Mouse (Mus musculus) midbrain, embryonic 16.5 days (tissue): Measurements from ENCODE around the gene Tbx1. TPM values are rescaled to one million over a fixed set of nuclear protein-coding genes. Genes with fewer than 3 reads are reported as not detected.

Source experiments
- ATAC-seq: fragments of 200-750 bp; cut with Nextera tagmentation; 2 replicates; pipeline ENCODE4 v1.8.0; 2017; ENCODE audit warnings: moderate TSS enrichment
- H3K27ac ChIP-seq: fragments of 300-500 bp; sonication (generic); 2 replicates; pipeline ENCODE4 v1.5.1; 2014; ENCODE audit warnings: mild to moderate bottlenecking, low read length, mixed read lengths
- H3K27me3 ChIP-seq: fragments of 300-500 bp; sonication (generic); 2 replicates; pipeline ENCODE4 v1.6.1; 2014; ENCODE audit warnings: low read depth, low read length, mixed read lengths; ENCODE audit not compliant: control insufficient read depth, insufficient read depth
- H3K36me3 ChIP-seq: fragments of 300-500 bp; sonication (generic); 2 replicates; pipeline ENCODE4 v1.6.1; 2014; ENCODE audit warnings: mild to moderate bottlenecking, low read length, moderate library complexity, mixed read lengths; ENCODE audit not compliant: control insufficient read depth, insufficient read depth
- H3K4me1 ChIP-seq: fragments of 300-500 bp; sonication (generic); 2 replicates; pipeline ENCODE4 v1.6.1; 2014; ENCODE audit warnings: mild to moderate bottlenecking, low read length, mixed read lengths; ENCODE audit not compliant: control insufficient read depth, insufficient read depth
- H3K4me2 ChIP-seq: fragments of 300-500 bp; sonication (generic); 2 replicates; pipeline ENCODE4 v1.6.1; 2014; ENCODE audit warnings: mild to moderate bottlenecking, low read length, mixed read lengths
- H3K4me3 ChIP-seq: fragments of 300-500 bp; sonication (generic); 2 replicates; pipeline ENCODE4 v1.5.1; 2014; ENCODE audit warnings: low read depth, mild to moderate bottlenecking, low read length, moderate library complexity, mixed read lengths
- H3K9ac ChIP-seq: fragments of 300-500 bp; sonication (generic); 2 replicates; pipeline ENCODE4 v1.6.1; 2014; ENCODE audit warnings: low read depth, low read length, mixed read lengths
- H3K9me3 ChIP-seq: fragments of 300-500 bp; sonication (generic); replicated peaks from 2 replicates; pipeline ENCODE4 v1.6.1; 2014; ENCODE audit warnings: mild to moderate bottlenecking, low read length, mixed read lengths; ENCODE audit not compliant: control insufficient read depth, poor library complexity, severe bottlenecking
- WGBS: fragments of 180-500 bp; shearing (Covaris S2); extraction: QIAGEN DNeasy Blood & Tissue Kit; methylation state at CpG from one replicate; pipeline ENCODE4 v1.1.7; 2014; 5-methylcytosine and 5-hydroxymethylcytosine counted together
- polyA plus RNA-seq: library from polyadenylated mRNA; unstranded; fragments of >200 nt; fragmentation: Nextera tagmentation; extraction: Ambion mirVana; gene quantifications from 2 replicates; pipeline ENCODE4 v1.2.1, GENCODE M21; 2015

Gene Tbx1
- polyA plus RNA-seq, 1 experiment from 2014 or later = 0.33 TPM

DNA sequence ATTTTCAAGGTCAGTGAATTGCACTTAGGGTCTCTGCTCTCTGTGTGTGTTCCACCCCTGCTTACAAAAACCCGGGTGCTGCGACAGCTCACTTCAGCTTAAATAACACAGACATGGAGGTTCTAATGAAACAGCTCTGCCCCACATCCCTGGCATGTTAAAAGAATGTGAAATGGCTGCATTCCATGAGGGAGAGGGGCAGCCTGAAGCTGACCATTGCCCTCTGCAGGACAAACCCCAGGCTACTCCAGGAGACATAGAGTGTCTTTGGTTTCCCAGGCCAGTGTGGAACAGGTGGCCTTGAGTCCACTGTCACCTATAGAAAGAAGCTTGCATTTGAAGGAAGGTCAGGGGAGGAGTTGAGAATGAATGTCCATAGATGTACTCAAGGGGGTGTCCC is 10.1 kb downstream of the Tbx1 start:
- no peaks in the 10 kb centered on the region for H3K9me3 ChIP-seq
- no peaks in the 10 kb centered on the region for H3K36me3 ChIP-seq
- no peak overlapping the region for H3K4me2 ChIP-seq
- peaks cover 69% of the 10 kb centered on the region for H3K27me3 ChIP-seq
- H3K4me1 ChIP-seq = peaks cover 11% of the 10 kb centered on the region
- no peak overlapping the region for H3K4me3 ChIP-seq
- ATAC-seq = no peak
- no peak overlapping the region for H3K9ac ChIP-seq
- H3K27ac ChIP-seq = no peak overlapping the region
- WGBS = 24% methylated on average over 2 of the region's 2 CpGs

DNA sequence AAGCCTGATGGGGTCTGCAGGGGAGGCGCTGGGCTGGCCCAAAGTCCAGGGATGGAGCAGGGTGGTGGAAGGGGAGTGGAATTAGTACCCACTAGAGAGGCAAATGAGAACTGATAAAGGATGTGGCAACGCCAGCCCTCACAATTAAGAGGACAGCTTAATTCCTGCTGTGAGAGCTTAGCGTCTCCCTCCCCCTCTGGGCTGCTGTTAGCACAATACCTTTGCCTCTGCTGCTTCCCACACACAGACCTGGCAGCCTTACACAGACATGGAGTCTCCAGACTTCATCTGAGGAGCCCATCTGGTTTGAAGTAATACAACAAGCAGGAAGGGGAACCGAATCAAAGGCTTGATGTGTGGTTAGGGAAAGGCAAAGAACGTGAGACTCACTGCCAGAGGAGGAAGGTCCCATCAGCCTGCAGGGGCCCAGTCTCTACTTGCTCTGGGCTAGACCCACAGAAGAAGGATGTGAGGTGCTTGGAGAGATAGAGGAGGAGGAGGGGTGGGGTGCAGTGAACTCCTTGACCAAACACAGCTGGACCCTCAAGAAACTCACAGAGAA is 12.8 kb downstream of the Tbx1 start:
- no peak for ATAC-seq
- H3K9ac ChIP-seq = no peak overlapping the region
- peaks cover 11% of the 10 kb centered on the region for H3K4me1 ChIP-seq
- H3K36me3 ChIP-seq = no peaks in the 10 kb centered on the region
- WGBS = 13% methylated on average over 5 of the region's 5 CpGs
- H3K27me3 ChIP-seq = peaks cover 42% of the 10 kb centered on the region
- no peak overlapping the region for H3K4me3 ChIP-seq
- H3K9me3 ChIP-seq = no peaks in the 10 kb centered on the region
- H3K27ac ChIP-seq = no peak overlapping the region
- H3K4me2 ChIP-seq = no peak overlapping the region

DNA sequence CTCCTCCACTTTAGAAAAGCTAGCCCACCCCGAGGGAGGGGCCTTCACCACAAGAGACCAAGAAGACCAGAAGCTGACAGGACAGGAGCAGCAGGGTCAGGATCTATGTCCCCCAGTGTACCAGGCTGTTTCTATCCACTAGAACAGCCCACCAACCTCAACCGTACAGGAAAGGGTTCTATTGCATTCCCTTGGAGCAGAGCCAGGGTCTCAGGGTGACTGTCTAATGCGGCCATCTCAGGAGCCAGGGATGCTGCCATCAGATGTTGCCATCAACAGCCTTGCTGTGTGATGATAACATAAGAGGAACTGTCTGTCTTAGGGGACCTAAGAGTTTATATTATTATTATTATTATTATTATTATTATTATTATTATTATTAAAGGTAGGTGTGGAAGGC is 13.4 kb downstream of the Tbx1 start:
- peaks cover 36% of the 10 kb centered on the region for H3K27me3 ChIP-seq
- H3K27ac ChIP-seq = no peak overlapping the region
- H3K4me1 ChIP-seq = peaks cover 10% of the 10 kb centered on the region
- no peak overlapping the region for H3K9ac ChIP-seq
- ATAC-seq = no peak
- 29% methylated on average over 3 of the region's 3 CpGs for WGBS
- no peak overlapping the region for H3K4me3 ChIP-seq
- no peaks in the 10 kb centered on the region for H3K36me3 ChIP-seq
- no peak overlapping the region for H3K4me2 ChIP-seq
- no peaks in the 10 kb centered on the region for H3K9me3 ChIP-seq

DNA sequence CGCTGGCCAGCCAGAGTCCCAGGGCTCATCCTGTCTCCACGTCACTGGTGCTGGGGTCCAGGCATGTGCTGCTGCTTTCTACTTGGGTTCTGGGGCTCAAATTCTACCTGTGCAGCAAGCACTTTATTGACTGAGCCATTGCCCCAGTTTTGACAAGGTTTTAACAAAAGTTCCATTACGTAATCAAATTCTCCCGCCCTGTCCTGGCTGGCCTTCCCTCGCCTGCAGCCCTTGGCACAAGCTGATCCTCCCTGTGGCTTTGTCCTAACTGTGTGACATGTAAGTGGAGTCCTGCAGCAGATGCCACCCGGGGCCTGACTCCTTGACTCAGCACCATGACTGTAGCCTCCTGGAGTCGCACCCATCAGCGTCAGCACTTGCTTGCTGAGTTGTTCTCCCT is 16.3 kb downstream of the Tbx1 start:
- no peak for ATAC-seq

DNA sequence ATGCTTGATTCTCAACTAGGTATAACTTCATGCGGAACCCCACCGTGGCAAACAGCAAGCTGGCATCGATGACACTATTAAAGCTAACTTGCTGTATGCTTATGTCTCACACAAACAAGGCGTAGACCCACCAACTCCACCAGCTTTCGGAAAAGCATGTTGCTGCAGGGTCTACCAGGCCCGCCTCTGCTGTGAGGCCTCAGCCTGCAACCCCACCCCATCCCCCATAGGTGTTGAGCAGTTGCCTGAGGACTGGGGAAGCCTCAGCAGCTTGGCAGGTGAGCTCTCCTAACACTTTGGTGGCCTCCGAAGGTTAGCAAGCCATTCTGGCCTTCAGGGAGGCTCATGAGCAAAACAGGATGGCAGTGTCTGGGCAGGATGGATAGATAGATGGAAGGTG is 21.9 kb downstream of the Tbx1 start:
- no peaks in the 10 kb centered on the region for H3K36me3 ChIP-seq
- H3K27me3 ChIP-seq = no peaks in the 10 kb centered on the region
- WGBS = 69% methylated on average over 7 of the region's 7 CpGs
- H3K9ac ChIP-seq = no peak overlapping the region
- H3K9me3 ChIP-seq = no peaks in the 10 kb centered on the region
- no peak overlapping the region for H3K4me2 ChIP-seq
- ATAC-seq = no peak
- H3K4me3 ChIP-seq = no peak overlapping the region
- no peaks in the 10 kb centered on the region for H3K4me1 ChIP-seq
- H3K27ac ChIP-seq = no peak overlapping the region

More for the DNA sequence above, 16.3 kb downstream of the Tbx1 start:
- Histone ChIP-seq H3K27ac (no peak overlapping the region), H3K9me3 (no peaks in the 10 kb centered on the region), H3K4me1 (no peaks in the 10 kb centered on the region), H3K27me3 (peaks cover 9% of the 10 kb centered on the region), H3K4me2 (no peak overlapping the region), H3K4me3 (no peak overlapping the region), H3K9ac (no peak overlapping the region), H3K36me3 (no peaks in the 10 kb centered on the region)
- WGBS = 79% methylated on average over 8 of the region's 8 CpGs

DNA sequence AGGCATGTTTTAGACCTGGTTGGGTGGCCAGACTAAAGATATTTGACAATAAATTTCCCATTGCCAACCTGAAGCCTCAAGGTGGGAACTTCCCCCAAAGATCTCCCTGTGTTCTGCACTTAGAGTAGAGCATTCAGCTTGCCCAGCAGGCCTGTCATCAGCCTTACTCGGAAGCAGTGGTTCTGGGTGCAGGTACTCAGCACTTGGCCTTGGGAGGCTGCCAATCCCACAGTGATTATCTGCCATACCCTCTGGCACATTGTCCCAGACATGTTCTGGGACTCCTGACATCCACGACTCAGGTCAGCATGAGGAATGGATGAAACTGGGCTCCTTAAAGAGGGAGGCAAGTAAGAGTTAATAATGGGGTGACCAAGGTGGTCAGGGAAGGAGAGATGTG is 26.0 kb downstream of the Tbx1 start:
- WGBS = 70% methylated on average over 2 of the region's 2 CpGs
- H3K9me3 ChIP-seq = no peaks in the 10 kb centered on the region

DNA sequence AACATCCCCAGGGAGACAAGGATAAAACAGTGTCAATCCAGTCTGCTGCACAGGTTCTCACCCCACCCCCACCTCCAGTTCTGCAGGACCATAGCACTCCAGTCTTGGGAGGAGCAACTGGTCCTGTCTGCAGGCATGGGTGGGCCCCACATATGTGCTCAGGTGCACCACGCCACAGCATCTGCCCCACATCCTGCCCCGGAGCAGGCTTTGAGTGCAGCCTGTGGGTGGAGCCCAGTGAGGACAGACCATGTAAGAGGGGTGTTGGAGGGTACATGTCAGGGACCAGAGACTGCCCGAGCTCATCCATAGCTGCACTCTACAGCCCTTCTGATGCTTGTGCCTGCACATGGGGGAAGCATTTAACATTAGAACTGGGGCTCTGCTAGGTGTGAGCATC is 34.0 kb downstream of the Tbx1 start:
- Histone ChIP-seq H3K27me3 (no peaks in the 10 kb centered on the region), H3K9ac (no peak overlapping the region), H3K4me2 (no peak overlapping the region), H3K9me3 (no peaks in the 10 kb centered on the region), H3K4me1 (no peaks in the 10 kb centered on the region), H3K4me3 (no peak overlapping the region), H3K27ac (no peak overlapping the region), H3K36me3 (no peaks in the 10 kb centered on the region)
- 89% methylated on average over 3 of the region's 3 CpGs for WGBS
- no peak for ATAC-seq

More for the DNA sequence above, 26.0 kb downstream of the Tbx1 start:
- ATAC-seq = no peak
- no peak overlapping the region for H3K4me2 ChIP-seq
- no peak overlapping the region for H3K9ac ChIP-seq
- no peaks in the 10 kb centered on the region for H3K36me3 ChIP-seq
- no peaks in the 10 kb centered on the region for H3K4me1 ChIP-seq
- no peak overlapping the region for H3K27ac ChIP-seq
- H3K4me3 ChIP-seq = no peak overlapping the region
- no peaks in the 10 kb centered on the region for H3K27me3 ChIP-seq

DNA sequence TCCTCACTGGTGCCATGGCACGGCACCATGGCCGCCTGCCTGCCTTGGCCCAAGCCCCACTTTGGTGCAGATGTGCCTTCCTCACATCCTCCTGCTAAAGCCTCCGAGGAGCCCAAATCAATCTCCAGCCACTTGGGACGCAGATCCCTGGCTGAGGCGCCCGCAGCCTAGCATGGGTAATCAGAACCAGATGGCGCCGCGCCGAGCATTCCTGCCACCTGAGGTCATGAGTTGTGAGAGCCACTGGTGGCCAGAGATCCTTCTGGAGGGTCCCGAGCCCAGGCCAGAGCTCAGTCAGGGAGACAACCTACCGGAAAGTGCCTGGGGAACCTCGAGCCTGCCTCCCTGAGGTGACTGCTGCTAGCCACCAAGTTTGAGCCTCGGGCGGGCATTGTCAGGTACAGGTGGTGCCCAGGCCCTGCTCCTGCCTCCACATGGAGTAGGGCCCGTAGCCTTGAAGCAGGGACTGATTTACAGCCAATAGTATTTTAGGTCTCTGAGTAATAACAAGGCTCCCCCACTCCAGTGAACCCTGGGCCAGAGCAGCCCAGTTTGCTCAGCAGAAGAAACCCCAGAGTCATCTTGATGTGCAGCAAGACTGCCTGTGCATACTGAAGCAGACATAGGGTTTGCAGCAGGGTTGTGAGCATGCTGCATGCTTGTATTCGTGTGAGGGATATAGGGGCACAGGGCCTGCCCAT is 35.1 kb downstream of the Tbx1 start:
- ATAC-seq = no peak
- Histone ChIP-seq H3K9me3 (no peaks in the 10 kb centered on the region), H3K4me3 (no peak overlapping the region), H3K27ac (no peak overlapping the region), H3K4me2 (no peak overlapping the region), H3K36me3 (no peaks in the 10 kb centered on the region), H3K27me3 (no peaks in the 10 kb centered on the region), H3K9ac (no peak overlapping the region), H3K4me1 (no peaks in the 10 kb centered on the region)
- 75% methylated on average over 17 of the region's 17 CpGs for WGBS

DNA sequence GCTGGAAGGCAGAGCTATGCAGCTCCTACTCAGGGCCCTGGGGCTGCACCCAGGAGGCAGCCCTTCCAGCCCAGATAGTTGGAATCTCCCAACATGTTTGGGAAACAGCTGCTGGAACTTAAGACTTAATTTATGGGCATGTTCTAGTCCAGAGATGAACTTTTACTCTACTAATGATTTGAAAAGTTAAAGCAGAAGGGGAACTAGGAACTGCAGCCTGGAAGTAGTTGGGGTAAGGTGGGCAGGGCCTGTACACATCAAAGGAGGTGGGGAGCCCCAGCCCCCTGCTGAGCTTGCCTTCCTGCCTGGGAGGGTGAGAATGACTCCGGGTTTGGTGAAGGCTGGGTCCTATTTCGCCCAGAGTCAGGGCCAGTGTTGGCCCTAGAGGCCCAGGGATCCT is 35.8 kb downstream of the Tbx1 start:
- Histone ChIP-seq H3K27me3 (no peaks in the 10 kb centered on the region), H3K9ac (no peak overlapping the region), H3K27ac (no peak overlapping the region), H3K4me3 (no peak overlapping the region), H3K4me1 (no peaks in the 10 kb centered on the region), H3K4me2 (no peak overlapping the region), H3K9me3 (no peaks in the 10 kb centered on the region), H3K36me3 (no peaks in the 10 kb centered on the region)
- WGBS = 60% methylated on average over 2 of the region's 2 CpGs
- no peak for ATAC-seq
